Mouse (Mus musculus) megakaryocyte, embryonic 14.5 days (primary cell): Measurements from ENCODE around the gene Lmo7. TPM values are rescaled to one million over a fixed set of nuclear protein-coding genes. Genes with fewer than 3 reads are reported as not detected.

Experiments
- H3K27me3 ChIP-seq: replicated peaks from 2 replicates; pipeline ENCODE3; 2012; ENCODE audit warnings: inconsistent platforms
- H3K36me3 ChIP-seq: replicated peaks from 2 replicates; pipeline ENCODE3; 2012; ENCODE audit warnings: low read length, inconsistent platforms, mixed read lengths
- H3K4me1 ChIP-seq: 2 replicates; pipeline ENCODE4 v1.6.1; 2012; ENCODE audit warnings: inconsistent platforms
- H3K4me3 ChIP-seq: replicated peaks from 2 replicates; pipeline ENCODE3; 2012; ENCODE audit warnings: moderate library complexity, mild to moderate bottlenecking, inconsistent platforms
- H3K9me3 ChIP-seq: 2 replicates; pipeline ENCODE4 v1.6.1; 2012; ENCODE audit warnings: inconsistent platforms
- FLI1 ChIP-seq: IDR thresholded peaks from 2 replicates; pipeline ENCODE4 v1.6.1; 2012; ENCODE audit warnings: low read length, inconsistent platforms, mixed read lengths
- GATA1 ChIP-seq: IDR thresholded peaks from 3 replicates; pipeline ENCODE4 v1.6.1; 2012; ENCODE audit warnings: mixed read lengths, low read length, inconsistent platforms, borderline replicate concordance
- polyA plus RNA-seq: library from polyadenylated mRNA; stranded (reverse); fragments of >175 nt; gene quantifications from 2 replicates; pipeline ENCODE4 v1.2.3, GENCODE M21; 2012; ENCODE audit warnings: low replicate concordance; ENCODE audit not compliant: insufficient read depth

Gene Lmo7
- polyA plus RNA-seq, 1 experiment: 0.08 TPM

GRCm38 (mm10) chr14:101777129-101777493 is 47.4 kb downstream of the Lmo7 start:
- no peaks in the 10 kb centered on the region for H3K4me1 ChIP-seq
- no peaks in the 10 kb centered on the region for H3K27me3 ChIP-seq
- no peak for TF ChIP-seq GATA1
- TF ChIP-seq FLI1: no peak
- H3K9me3 ChIP-seq: no peaks in the 10 kb centered on the region
- no peaks in the 10 kb centered on the region for H3K36me3 ChIP-seq
- no peak overlapping the region for H3K4me3 ChIP-seq

DNA sequence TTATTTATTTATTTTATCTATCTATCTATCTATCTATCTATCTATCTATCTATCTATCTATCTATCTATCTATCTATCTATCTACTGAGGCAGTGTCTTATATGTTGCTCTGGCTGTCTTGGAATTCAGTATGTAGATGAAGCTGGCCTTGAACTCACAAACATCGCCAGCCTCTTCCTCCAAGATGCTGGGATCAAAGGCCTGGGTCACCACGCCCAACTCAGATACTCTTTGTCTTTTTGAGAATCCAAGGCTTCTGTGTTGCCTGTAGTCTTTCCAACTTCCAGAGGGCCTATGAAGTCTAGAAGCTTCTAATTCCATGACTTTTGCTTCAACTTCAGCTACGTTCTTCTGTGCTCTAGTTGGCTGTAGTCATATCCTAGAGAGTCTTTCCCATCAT is 48.7 kb downstream of the Lmo7 start:
- Histone ChIP-seq H3K27me3 (no peaks in the 10 kb centered on the region), H3K4me3 (no peak overlapping the region), H3K4me1 (no peaks in the 10 kb centered on the region), H3K9me3 (no peaks in the 10 kb centered on the region), H3K36me3 (no peaks in the 10 kb centered on the region)
- TF ChIP-seq GATA1 (no peak), FLI1 (no peak)

DNA sequence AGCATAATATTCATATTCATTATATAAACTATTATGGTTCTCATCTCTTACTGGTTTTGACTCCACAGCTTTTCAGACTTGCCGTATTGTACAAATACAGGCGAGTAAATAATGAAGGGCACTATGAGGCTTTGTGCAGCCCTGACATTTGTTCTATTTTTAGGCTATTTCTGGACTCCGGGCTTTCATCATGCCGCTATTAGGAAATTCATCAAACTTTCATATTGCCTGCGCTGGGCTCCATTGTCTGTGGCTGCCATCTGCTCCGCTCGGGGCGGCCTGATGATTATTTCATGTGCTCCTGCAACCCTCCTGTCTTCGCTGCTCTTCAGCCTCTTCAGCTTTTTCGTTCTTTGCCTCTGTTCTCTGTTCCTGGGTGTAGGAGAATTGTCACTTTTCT is 50.3 kb downstream of the Lmo7 start:
- Histone ChIP-seq H3K4me3 (no peak overlapping the region), H3K36me3 (no peaks in the 10 kb centered on the region), H3K27me3 (no peaks in the 10 kb centered on the region), H3K9me3 (no peaks in the 10 kb centered on the region), H3K4me1 (no peaks in the 10 kb centered on the region)
- no peak for TF ChIP-seq FLI1
- TF ChIP-seq GATA1: no peak

GRCm38 (mm10) chr14:101781219-101781618 is 51.5 kb downstream of the Lmo7 start:
- Histone ChIP-seq H3K4me1 (no peaks in the 10 kb centered on the region), H3K4me3 (no peak overlapping the region), H3K36me3 (no peaks in the 10 kb centered on the region), H3K27me3 (no peaks in the 10 kb centered on the region), H3K9me3 (no peaks in the 10 kb centered on the region)
- TF ChIP-seq GATA1 (no peak), FLI1 (no peak)

DNA sequence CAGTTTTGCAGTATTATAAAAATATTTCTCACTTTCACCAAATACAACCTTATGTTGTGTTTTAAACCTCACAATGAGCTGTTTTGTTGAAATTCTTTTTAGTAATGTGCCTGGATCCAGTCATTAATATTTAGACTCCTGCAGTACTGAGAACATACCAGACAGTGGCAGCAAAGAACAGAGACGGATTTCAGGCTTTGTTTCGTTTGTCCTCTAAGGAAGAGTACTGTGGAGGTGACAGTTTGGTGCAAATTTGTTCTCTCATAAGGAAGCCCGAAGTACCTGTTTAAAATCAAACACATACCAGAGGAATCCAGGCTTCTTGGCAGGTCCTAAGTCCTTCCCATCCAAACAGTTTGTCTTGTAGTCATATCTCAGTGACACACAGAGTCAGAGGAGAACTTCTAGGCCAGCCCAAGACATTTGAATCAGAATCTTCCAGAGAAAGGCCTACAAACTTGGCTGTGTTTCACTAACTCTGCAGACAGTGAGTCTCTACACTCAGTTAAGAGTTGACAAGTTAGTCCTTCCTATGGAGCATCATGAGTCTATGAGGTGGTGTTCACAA is 52.3 kb downstream of the Lmo7 start:
- H3K4me3 ChIP-seq: no peak overlapping the region
- H3K36me3 ChIP-seq: no peaks in the 10 kb centered on the region
- TF ChIP-seq FLI1 (no peak), GATA1 (no peak)
- no peaks in the 10 kb centered on the region for H3K9me3 ChIP-seq
- H3K4me1 ChIP-seq: no peaks in the 10 kb centered on the region
- H3K27me3 ChIP-seq: no peaks in the 10 kb centered on the region

DNA sequence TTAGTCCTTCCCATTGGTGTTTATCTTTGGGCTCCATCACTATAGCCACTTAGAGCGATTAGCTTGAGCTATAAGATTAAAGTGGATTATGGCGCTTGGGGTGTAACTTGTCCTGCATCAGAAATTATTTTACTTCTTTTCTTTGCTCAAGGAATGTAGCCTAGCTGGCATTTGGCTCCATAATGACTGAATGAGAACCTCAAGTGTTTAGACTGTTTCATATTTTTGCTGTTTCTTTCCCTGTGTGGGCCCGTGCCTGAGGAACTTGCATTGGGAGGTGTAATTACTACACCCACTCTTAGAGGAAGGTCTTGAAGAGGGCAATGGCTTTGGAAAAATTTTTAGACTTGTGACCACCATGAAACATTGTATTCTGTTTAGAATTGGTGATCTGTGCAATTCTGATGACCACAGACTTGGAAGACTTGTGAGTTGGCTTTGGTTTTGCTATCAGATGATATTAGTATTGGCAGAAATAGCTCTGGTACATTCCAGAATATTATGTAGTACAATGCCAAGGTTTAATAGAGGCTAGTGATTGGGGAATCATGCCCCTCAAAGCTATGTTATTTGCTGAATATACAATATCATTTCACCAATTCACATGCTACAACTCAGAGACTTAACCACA is 54.7 kb downstream of the Lmo7 start:
- Histone ChIP-seq H3K9me3 (no peaks in the 10 kb centered on the region), H3K27me3 (no peaks in the 10 kb centered on the region), H3K36me3 (no peaks in the 10 kb centered on the region), H3K4me3 (no peak overlapping the region), H3K4me1 (no peaks in the 10 kb centered on the region)
- TF ChIP-seq FLI1: no peak
- TF ChIP-seq GATA1: no peak

DNA sequence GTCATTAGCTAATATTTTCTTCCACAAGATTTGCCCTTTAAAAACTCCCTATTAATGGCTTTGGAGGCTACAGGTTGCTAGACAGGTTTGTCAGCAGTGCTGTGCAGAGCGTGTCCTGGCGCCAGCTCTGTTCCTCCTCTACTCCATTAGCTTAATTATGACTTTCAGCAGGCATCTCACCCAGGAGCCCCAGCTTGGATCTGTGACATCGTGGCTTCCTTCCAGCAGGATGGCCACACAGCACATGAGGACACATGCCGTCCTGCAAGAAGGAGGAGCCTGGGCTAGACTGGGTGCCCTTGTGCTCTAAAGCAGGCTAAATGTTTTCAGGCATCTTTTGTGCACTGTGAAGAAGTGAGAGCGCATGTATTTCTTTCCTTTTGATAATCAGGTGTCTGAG is 58.1 kb downstream of the Lmo7 start:
- H3K27me3 ChIP-seq: no peaks in the 10 kb centered on the region
- TF ChIP-seq GATA1: no peak
- no peak for TF ChIP-seq FLI1
- no peaks in the 10 kb centered on the region for H3K36me3 ChIP-seq

GRCm38 (mm10) chr14:101788475-101788874 is 58.7 kb downstream of the Lmo7 start:
- Histone ChIP-seq H3K27me3 (no peaks in the 10 kb centered on the region), H3K9me3 (peaks cover 4% of the 10 kb centered on the region; the same call in 1 of the 2 replicates), H3K4me3 (no peak overlapping the region), H3K4me1 (no peaks in the 10 kb centered on the region), H3K36me3 (no peaks in the 10 kb centered on the region)
- TF ChIP-seq GATA1 (no peak), FLI1 (no peak)

More for the DNA sequence above, 58.1 kb downstream of the Lmo7 start:
- no peak overlapping the region for H3K4me3 ChIP-seq
- no peaks in the 10 kb centered on the region for H3K4me1 ChIP-seq
- peaks cover 4% of the 10 kb centered on the region; the same call in 1 of the 2 replicates for H3K9me3 ChIP-seq

DNA sequence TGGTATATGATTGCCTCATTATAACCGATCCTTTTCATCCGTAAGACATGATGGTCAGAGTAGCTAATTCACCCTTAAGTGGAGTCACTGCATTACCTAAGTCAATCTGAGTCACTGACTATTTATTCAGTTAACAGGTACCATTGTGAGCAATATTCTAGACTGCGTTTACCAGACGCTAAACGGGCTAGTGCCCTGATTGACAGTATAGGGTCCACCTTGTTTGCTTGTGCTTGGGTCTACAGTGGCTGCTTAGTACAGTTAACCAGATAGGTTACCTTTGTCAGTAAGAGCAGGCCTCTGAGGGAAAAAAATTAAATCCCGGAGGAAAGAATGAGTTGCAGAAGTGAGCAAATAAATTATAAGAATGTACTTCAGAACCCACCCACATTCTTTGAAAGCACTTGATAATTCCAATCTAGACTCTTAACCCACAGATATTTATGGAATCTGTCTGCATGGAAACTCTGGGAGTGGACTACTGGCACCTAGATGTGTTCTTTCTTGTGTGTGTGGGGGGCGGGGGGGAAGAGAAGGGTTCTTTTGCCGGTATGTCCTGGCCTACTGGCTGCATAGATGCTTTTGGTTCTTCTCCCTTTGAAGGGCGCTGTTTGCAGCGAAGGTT is 64.9 kb downstream of the Lmo7 start:
- TF ChIP-seq FLI1 (no peak), GATA1 (no peak)
- Histone ChIP-seq H3K4me1 (no peaks in the 10 kb centered on the region), H3K36me3 (no peaks in the 10 kb centered on the region), H3K27me3 (no peaks in the 10 kb centered on the region), H3K4me3 (no peak overlapping the region), H3K9me3 (peaks cover 4% of the 10 kb centered on the region; the same call in 1 of the 2 replicates)

DNA sequence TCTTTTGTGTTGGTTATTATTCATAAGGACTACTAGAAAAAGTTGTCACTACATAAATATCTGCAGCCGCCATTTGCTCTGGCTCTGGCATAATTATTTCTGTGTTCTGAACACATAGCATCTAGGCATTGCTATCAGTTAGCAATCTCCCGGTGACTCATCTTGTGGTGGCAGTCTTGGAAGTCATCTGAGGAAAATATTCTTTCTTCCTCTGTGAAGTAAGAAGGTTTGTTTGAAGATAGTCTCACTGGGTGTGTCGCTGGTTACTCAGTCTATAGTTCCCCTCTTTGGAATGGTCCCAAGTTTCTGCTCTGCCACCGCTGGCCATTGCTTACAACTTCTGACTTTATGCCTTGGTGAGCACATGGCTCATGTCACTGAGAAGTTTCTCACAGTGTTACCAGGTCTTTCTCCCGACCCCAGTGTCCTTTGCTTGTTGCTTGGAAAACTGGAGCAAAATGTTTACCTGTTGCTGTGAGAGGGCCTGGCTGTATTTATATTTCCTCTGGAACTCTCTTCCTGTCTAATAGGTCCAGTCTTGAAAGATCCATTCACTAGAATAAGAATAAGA is 68.3 kb downstream of the Lmo7 start:
- H3K4me1 ChIP-seq: no peaks in the 10 kb centered on the region
- no peak for TF ChIP-seq GATA1
- TF ChIP-seq FLI1: no peak

More for the DNA sequence above, 68.3 kb downstream of the Lmo7 start:
- Histone ChIP-seq H3K9me3 (no peaks in the 10 kb centered on the region), H3K4me3 (no peak overlapping the region), H3K36me3 (no peaks in the 10 kb centered on the region), H3K27me3 (no peaks in the 10 kb centered on the region)
